Mouse (Mus musculus): ENCODE measurements around the gene Rest. TPM values are rescaled to one million over a fixed set of nuclear protein-coding genes. Genes with fewer than 3 reads are reported as not detected.

The Rest gene
- polyA plus RNA-seq, 1 experiment from 2014 or later, result 20.5 TPM

- no peak overlapping the region for H3K27ac ChIP-seq (replicated peaks)
- no peak overlapping the region for H3K4me2 ChIP-seq (replicated peaks)
- 94% methylated on average over 8 of the region's 8 CpGs for WGBS
- H3K4me3 ChIP-seq, result no peak overlapping the region
- H3K9ac ChIP-seq (replicated peaks), result no peak overlapping the region
- H3K36me3 ChIP-seq, result peaks cover 69% of the 10 kb centered on the region
- no peaks in the 10 kb centered on the region for H3K4me1 ChIP-seq
- no peaks in the 10 kb centered on the region for H3K9me3 ChIP-seq
- no peak for ATAC-seq (ENCODE audit: low FRiP score, low read depth)
- H3K27me3 ChIP-seq, result no peaks in the 10 kb centered on the region
Observed at GRCm38 (mm10) chr5:77289686-77290085, 24.4 kb downstream of the Rest start.

- Histone ChIP-seq H3K27me3 (no peaks in the 10 kb centered on the region), H3K4me3 (no peak overlapping the region), H3K9me3 (no peaks in the 10 kb centered on the region), H3K36me3 (peaks cover 78% of the 10 kb centered on the region), H3K9ac (replicated peaks) (no peak overlapping the region), H3K4me1 (no peaks in the 10 kb centered on the region), H3K27ac (replicated peaks) (no peak overlapping the region), H3K4me2 (replicated peaks) (no peak overlapping the region)
- WGBS, result 92% methylated on average over 2 of the region's 2 CpGs
- no peak for ATAC-seq (ENCODE audit: low FRiP score, low read depth)
Observed at GRCm38 (mm10) chr5:77290606-77291005, 25.3 kb downstream of the Rest start.

- peaks cover 87% of the 10 kb centered on the region for H3K36me3 ChIP-seq
Observed at GRCm38 (mm10) chr5:77292803-77293522, 27.7 kb downstream of the Rest start.

GRCm38 (mm10) chr5:77299486-77299885, 34.2 kb downstream of the Rest start:
- Histone ChIP-seq H3K36me3 (peaks cover 62% of the 10 kb centered on the region), H3K4me2 (replicated peaks) (no peak overlapping the region), H3K27ac (replicated peaks) (no peak overlapping the region), H3K27me3 (no peaks in the 10 kb centered on the region), H3K9me3 (no peaks in the 10 kb centered on the region), H3K9ac (replicated peaks) (no peak overlapping the region), H3K4me1 (no peaks in the 10 kb centered on the region), H3K4me3 (no peak overlapping the region)
- 88% methylated on average over 2 of the region's 2 CpGs for WGBS
- no peak for ATAC-seq (ENCODE audit: low FRiP score, low read depth)

More at GRCm38 (mm10) chr5:77292803-77293522, 27.7 kb downstream of the Rest start:
- no peaks in the 10 kb centered on the region for H3K9me3 ChIP-seq
- no peak for ATAC-seq (ENCODE audit: low FRiP score, low read depth)
- no peaks in the 10 kb centered on the region for H3K27me3 ChIP-seq
- no peaks in the 10 kb centered on the region for H3K4me1 ChIP-seq
- no peak overlapping the region for H3K4me2 ChIP-seq (replicated peaks)
- 93% methylated on average over 7 of the region's 7 CpGs for WGBS
- no peak overlapping the region for H3K4me3 ChIP-seq
- H3K27ac ChIP-seq (replicated peaks), result no peak overlapping the region
- H3K9ac ChIP-seq (replicated peaks), result no peak overlapping the region

- WGBS, result 88% methylated on average over 6 of the region's 6 CpGs
- peaks cover 59% of the 10 kb centered on the region for H3K36me3 ChIP-seq
- H3K27ac ChIP-seq (replicated peaks), result no peak overlapping the region
- no peaks in the 10 kb centered on the region for H3K4me1 ChIP-seq
- no peaks in the 10 kb centered on the region for H3K27me3 ChIP-seq
- no peak overlapping the region for H3K4me2 ChIP-seq (replicated peaks)
- no peak for ATAC-seq (ENCODE audit: low FRiP score, low read depth)
- no peaks in the 10 kb centered on the region for H3K9me3 ChIP-seq
- no peak overlapping the region for H3K9ac ChIP-seq (replicated peaks)
- no peak overlapping the region for H3K4me3 ChIP-seq
Observed at GRCm38 (mm10) chr5:77301296-77301903, 36.1 kb downstream of the Rest start.

GRCm38 (mm10) chr5:77307821-77308553, 42.7 kb downstream of the Rest start:
- no peak for ATAC-seq (ENCODE audit: low FRiP score, low read depth)
- H3K9ac ChIP-seq (replicated peaks), result peak overlapping the region; percentile 86

GRCm38 (mm10) chr5:77309051-77309906, 44.0 kb downstream of the Rest start:
- ATAC-seq (ENCODE audit: low FRiP score, low read depth), result peak; percentile 28
- H3K9me3 ChIP-seq, result no peaks in the 10 kb centered on the region
- H3K27me3 ChIP-seq, result no peaks in the 10 kb centered on the region
- peaks cover 30% of the 10 kb centered on the region for H3K4me1 ChIP-seq
- H3K27ac ChIP-seq (replicated peaks), result peak overlapping the region; percentile 90
- H3K4me2 ChIP-seq (replicated peaks), result peak overlapping the region; percentile 99
- under 1% methylated on average over 76 of the region's 76 CpGs for WGBS
- peaks cover 42% of the 10 kb centered on the region for H3K36me3 ChIP-seq
- peak overlapping the region; percentile 86 for H3K9ac ChIP-seq (replicated peaks)
- peak overlapping the region; percentile 96 for H3K4me3 ChIP-seq

More at GRCm38 (mm10) chr5:77307821-77308553, 42.7 kb downstream of the Rest start:
- no peaks in the 10 kb centered on the region for H3K9me3 ChIP-seq
- H3K4me3 ChIP-seq, result peak overlapping the region; percentile 96
- no peak overlapping the region for H3K27ac ChIP-seq (replicated peaks)
- 80% methylated on average over 5 of the region's 5 CpGs for WGBS
- H3K36me3 ChIP-seq, result peaks cover 37% of the 10 kb centered on the region
- peak overlapping the region; percentile 99 for H3K4me2 ChIP-seq (replicated peaks)
- no peaks in the 10 kb centered on the region for H3K27me3 ChIP-seq
- H3K4me1 ChIP-seq, result peaks cover 30% of the 10 kb centered on the region

GRCm38 (mm10) chr5:77309924-77310772, 44.9 kb downstream of the Rest start, which contains the start of the genes Noa1 and Polr2b:
TSS of gene Noa1 (minus strand) at chr5:77310084.
TSS of gene Polr2b (plus strand) at chr5:77310147.
- no peaks in the 10 kb centered on the region for H3K9me3 ChIP-seq
- peak; percentile 95 for ATAC-seq (ENCODE audit: low FRiP score, low read depth)
- under 1% methylated on average over 85 of the region's 85 CpGs for WGBS
- H3K4me3 ChIP-seq, result peak within 1 kb of the TSS; percentile 96
- H3K4me1 ChIP-seq, result peaks cover 30% of the 10 kb centered on the region
- H3K36me3 ChIP-seq, result peaks cover 47% of the 10 kb centered on the region
- H3K27me3 ChIP-seq, result no peaks in the 10 kb centered on the region
- peak within 1 kb of the TSS; percentile 99 for H3K4me2 ChIP-seq (replicated peaks)
- peak within 1 kb of the TSS; percentile 86 for H3K9ac ChIP-seq (replicated peaks)
- H3K27ac ChIP-seq (replicated peaks), result peak within 1 kb of the TSS; percentile 90

GRCm38 (mm10) chr5:77314206-77314605, 48.9 kb downstream of the Rest start:
- no peak overlapping the region for H3K27ac ChIP-seq (replicated peaks)
- no peak for ATAC-seq (ENCODE audit: low FRiP score, low read depth)
- WGBS, result 87% methylated on average over 4 of the region's 4 CpGs
- no peak overlapping the region for H3K4me3 ChIP-seq
- H3K9me3 ChIP-seq, result no peaks in the 10 kb centered on the region
- H3K36me3 ChIP-seq, result peaks cover 61% of the 10 kb centered on the region
- no peak overlapping the region for H3K9ac ChIP-seq (replicated peaks)
- H3K4me2 ChIP-seq (replicated peaks), result no peak overlapping the region
- H3K4me1 ChIP-seq, result peaks cover 14% of the 10 kb centered on the region
- H3K27me3 ChIP-seq, result no peaks in the 10 kb centered on the region

- H3K36me3 ChIP-seq, result peaks cover 62% of the 10 kb centered on the region
- peaks cover 14% of the 10 kb centered on the region for H3K4me1 ChIP-seq
- H3K4me2 ChIP-seq (replicated peaks), result no peak overlapping the region
- H3K9me3 ChIP-seq, result no peaks in the 10 kb centered on the region
- no peak overlapping the region for H3K27ac ChIP-seq (replicated peaks)
- no peaks in the 10 kb centered on the region for H3K27me3 ChIP-seq
- no peak for ATAC-seq (ENCODE audit: low FRiP score, low read depth)
- H3K9ac ChIP-seq (replicated peaks), result no peak overlapping the region
- H3K4me3 ChIP-seq, result no peak overlapping the region
- WGBS, result 97% methylated on average over 6 of the region's 6 CpGs
Observed at GRCm38 (mm10) chr5:77314986-77315385, 49.7 kb downstream of the Rest start.

- Histone ChIP-seq H3K4me1 (no peaks in the 10 kb centered on the region), H3K27me3 (no peaks in the 10 kb centered on the region), H3K36me3 (peaks cover 87% of the 10 kb centered on the region), H3K4me3 (no peak overlapping the region), H3K27ac (replicated peaks) (no peak overlapping the region), H3K9ac (replicated peaks) (no peak overlapping the region), H3K9me3 (no peaks in the 10 kb centered on the region), H3K4me2 (replicated peaks) (no peak overlapping the region)
- no peak for ATAC-seq (ENCODE audit: low FRiP score, low read depth)
- WGBS, result 84% methylated on average over 1 of the region's 1 CpGs
Observed at GRCm38 (mm10) chr5:77324936-77325335, 59.6 kb downstream of the Rest start.

Data from midbrain, embryonic 12.5 days (tissue).